Comparison of ENCODE assay signal across 26 mouse cellular contexts in the genomic region with DNA sequence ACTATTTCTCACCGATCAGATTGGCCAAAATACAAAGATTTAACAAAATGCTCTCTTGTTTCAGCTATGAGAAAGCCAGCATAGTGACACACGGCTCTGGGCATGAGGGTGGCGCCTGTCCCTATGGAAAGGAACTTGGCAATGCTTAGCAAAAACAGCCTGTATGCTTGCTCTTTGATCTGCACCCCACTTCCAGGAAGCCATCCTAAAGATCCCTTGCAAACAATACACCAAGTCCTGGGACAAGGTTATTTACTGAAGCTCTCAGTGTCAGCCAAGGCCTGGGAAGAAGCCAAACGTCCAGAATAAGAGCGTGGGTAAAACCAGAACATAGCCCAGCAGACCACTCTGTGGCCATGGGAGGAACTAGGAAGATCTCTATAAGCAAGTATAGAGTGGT. TPM values are rescaled to one million over a fixed set of nuclear protein-coding genes. Genes with fewer than 3 reads are reported as not detected.
"Had no signal": no experiment of that assay in that cellular context is flagged by ENCODE, and none has a peak within 500 bp of the region (broad histone marks: within the 10 kb centered on the region; RNA-seq: fewer than 3 reads in every experiment).

No protein-coding gene starts in this region.

- ATAC-seq: forebrain, embryonic 15.5 days; forebrain, postnatal 0 days; intestine, embryonic 16.5 days had no signal

- H3K4me1 ChIP-seq: forebrain, embryonic 15.5 days; hindbrain, embryonic 15.5 days; kidney, embryonic 15.5 days; limb, embryonic 13.5 days; limb, embryonic 15.5 days had no signal

- H3K4me3 ChIP-seq: forebrain, embryonic 15.5 days; heart, adult 2 months; heart, embryonic 13.5 days; heart, embryonic 15.5 days; hindbrain, embryonic 13.5 days; hindbrain, embryonic 15.5 days; kidney, embryonic 15.5 days; limb, embryonic 13.5 days; limb, embryonic 15.5 days had no signal

- H3K27me3 ChIP-seq: forebrain, embryonic 15.5 days; heart, embryonic 13.5 days; heart, embryonic 15.5 days; hindbrain, embryonic 13.5 days; hindbrain, embryonic 15.5 days; kidney, embryonic 15.5 days; limb, embryonic 13.5 days; limb, embryonic 15.5 days had no signal

- H3K36me3 ChIP-seq: forebrain, embryonic 15.5 days; heart, embryonic 13.5 days; heart, embryonic 15.5 days; hindbrain, embryonic 13.5 days; hindbrain, embryonic 15.5 days; kidney, embryonic 15.5 days; limb, embryonic 13.5 days; limb, embryonic 15.5 days had no signal

- H3K4me2 ChIP-seq: forebrain, embryonic 15.5 days; heart, embryonic 11.5 days; heart, embryonic 13.5 days; heart, embryonic 15.5 days; hindbrain, embryonic 13.5 days; hindbrain, embryonic 15.5 days; kidney, embryonic 15.5 days; limb, embryonic 13.5 days; limb, embryonic 15.5 days had no signal

- H3K9ac ChIP-seq: forebrain, embryonic 15.5 days; forebrain, postnatal 0 days; heart, embryonic 13.5 days; heart, embryonic 15.5 days; hindbrain, embryonic 13.5 days; hindbrain, embryonic 15.5 days; kidney, embryonic 15.5 days; limb, embryonic 13.5 days; limb, embryonic 15.5 days had no signal

- H3K27ac ChIP-seq: forebrain, embryonic 15.5 days; heart, adult 2 months; heart, embryonic 13.5 days; heart, embryonic 15.5 days; hindbrain, embryonic 13.5 days; hindbrain, embryonic 15.5 days; kidney, embryonic 15.5 days; kidney, postnatal 0 days; limb, embryonic 13.5 days; limb, embryonic 15.5 days had no signal

- DNase-seq: forebrain, postnatal 0 days; gastrocnemius, postnatal 14 days; gastrocnemius, postnatal 36 days; heart, adult 11 months; heart, adult 2 months; heart, postnatal 14 days; heart, postnatal 36 days; kidney, adult 11 months; kidney, adult 2 months; kidney, adult 9 months; kidney, postnatal 14 days; kidney, postnatal 36 days; left cerebral cortex, postnatal 4 days had no signal

- H3K9me3 ChIP-seq: forebrain, embryonic 15.5 days; heart, embryonic 13.5 days; heart, embryonic 15.5 days; hindbrain, embryonic 13.5 days; hindbrain, embryonic 15.5 days; kidney, embryonic 15.5 days; limb, embryonic 13.5 days; limb, embryonic 15.5 days had no signal

RNA-seq across cellular contexts. Expression of gene Best1, which starts 40.7 kb away (rescaled TPM):
- total RNA-seq: hematopoietic stem cell, adult 5-6 weeks; liver, adult 2 months had no signal
